Mouse (Mus musculus) cortical plate, adult 2 months (tissue): ENCODE data around the gene Uap1l1.

Experiments used
- CTCF ChIP-seq: fragments of 200-500 bp; IDR thresholded peaks from 2 replicates; pipeline ENCODE4 v1.5.1; 2011; ENCODE audit warnings: mild to moderate bottlenecking, control low read depth, low read length; ENCODE audit not compliant: insufficient read depth; ENCODE audit errors: extremely low read depth
- POLR2A ChIP-seq: fragments of 200-500 bp; IDR thresholded peaks from 2 replicates; pipeline ENCODE4 v1.6.1; 2011; ENCODE audit warnings: mild to moderate bottlenecking, low read length, control low read depth; ENCODE audit not compliant: insufficient read depth; ENCODE audit errors: extremely low read depth

GRCm38 (mm10) chr2:25398065-25398464 lies 32.6 kb upstream of the Uap1l1 start:
- TF ChIP-seq CTCF (no peak), POLR2A (no peak)
